Comparison of ENCODE assay signal across 15 mouse cellular contexts in genomic region chr7:101163878-101164277, GRCm38 (mm10).
"Had no signal": no experiment of that assay in that cellular context is flagged by ENCODE, and none has a peak within 500 bp of the region (broad histone marks: within the 10 kb centered on the region; RNA-seq: fewer than 3 reads in every experiment).

No protein-coding gene starts in this region.

- H3K4me1 ChIP-seq: neural tube, embryonic 12.5 days had no signal

- H3K4me2 ChIP-seq: liver, embryonic 12.5 days; lung, embryonic 14.5 days; midbrain, embryonic 12.5 days; neural tube, embryonic 12.5 days; stomach, embryonic 15.5 days had no signal

- H3K27ac ChIP-seq: liver, embryonic 12.5 days; liver, embryonic 14.5 days; midbrain, embryonic 12.5 days; neural tube, embryonic 12.5 days; stomach, embryonic 15.5 days; stomach, postnatal 0 days had no signal

- H3K27me3 ChIP-seq: liver, embryonic 12.5 days; midbrain, embryonic 12.5 days; neural tube, embryonic 12.5 days; stomach, embryonic 15.5 days had no signal

- H3K36me3 ChIP-seq: liver, embryonic 12.5 days; midbrain, embryonic 12.5 days; neural tube, embryonic 12.5 days; stomach, embryonic 15.5 days had no signal

- H3K9me3 ChIP-seq: liver, embryonic 12.5 days; midbrain, embryonic 12.5 days; neural tube, embryonic 12.5 days; stomach, embryonic 15.5 days had no signal

- DNase-seq: lung, adult 18-20 months; lung, embryonic 14.5 days; lung, postnatal 10 days; lung, postnatal 4 days; midbrain, embryonic 14.5 days; right cerebral cortex, postnatal 14 days; thymus, adult 2 months; thymus, postnatal 36 days had no signal

- H3K9ac ChIP-seq: liver, embryonic 12.5 days; liver, embryonic 14.5 days; lung, embryonic 14.5 days; midbrain, embryonic 12.5 days; neural tube, embryonic 12.5 days; stomach, embryonic 15.5 days had no signal

- H3K4me3 ChIP-seq: liver, embryonic 12.5 days; midbrain, embryonic 12.5 days; neural tube, embryonic 12.5 days; stomach, embryonic 15.5 days had no signal

- ATAC-seq: liver, embryonic 12.5 days; midbrain, embryonic 16.5 days had no signal
